Mouse (Mus musculus) liver, embryonic 11.5 days (tissue): ENCODE results near the gene BC053393. TPM values are rescaled to one million over a fixed set of nuclear protein-coding genes. Genes with fewer than 3 reads are reported as not detected.
A peak's percentile ranks its signal among the peaks of the same experiment; 100 is the strongest.

Experiments used
- ATAC-seq: fragments of 200-750 bp; cut with Nextera tagmentation; replicated peaks from 2 replicates; pipeline ENCODE4 v1.8.0; 2017; ENCODE audit warnings: moderate number of reproducible peaks, mild to moderate bottlenecking, moderate TSS enrichment, moderate library complexity; ENCODE audit not compliant: low FRiP score
- DNase-seq: peaks from one replicate; pipeline ENCODE4 v3.0.0-alpha.2; 2017; ENCODE audit warnings: low spot score
- H3K27ac ChIP-seq: fragments of 300-500 bp; sonication (generic); 2 replicates; pipeline ENCODE4 v1.5.1; 2014; ENCODE audit warnings: mild to moderate bottlenecking, low read depth, low read length, control low read depth
- H3K27me3 ChIP-seq: fragments of 300-500 bp; sonication (generic); replicated peaks from 2 replicates; pipeline ENCODE4 v1.6.1; 2014; ENCODE audit warnings: low read length, mixed read lengths; ENCODE audit not compliant: control insufficient read depth, insufficient read depth
- H3K36me3 ChIP-seq: fragments of 300-500 bp; sonication (generic); 2 replicates; pipeline ENCODE4 v1.6.1; 2014; ENCODE audit warnings: mild to moderate bottlenecking, low read length, moderate library complexity, mixed read lengths; ENCODE audit not compliant: control insufficient read depth, insufficient read depth
- H3K4me1 ChIP-seq: fragments of 300-500 bp; sonication (generic); replicated peaks from 2 replicates; pipeline ENCODE4 v1.6.1; 2014; ENCODE audit warnings: low read length, mixed read lengths; ENCODE audit not compliant: control insufficient read depth, insufficient read depth
- H3K4me2 ChIP-seq: fragments of 300-500 bp; sonication (generic); 2 replicates; pipeline ENCODE4 v1.6.1; 2014; ENCODE audit warnings: mild to moderate bottlenecking, control low read depth, moderate library complexity
- H3K4me3 ChIP-seq: fragments of 300-500 bp; sonication (generic); 2 replicates; pipeline ENCODE4 v1.5.1; 2014; ENCODE audit warnings: low read depth, low read length, control low read depth
- H3K9ac ChIP-seq: fragments of 300-500 bp; sonication (generic); 2 replicates; pipeline ENCODE4 v1.6.1; 2014; ENCODE audit warnings: low read depth, low read length, control low read depth
- H3K9me3 ChIP-seq: fragments of 300-500 bp; sonication (generic); 2 replicates; pipeline ENCODE4 v1.6.1; 2016; ENCODE audit warnings: low read length, inconsistent platforms, mixed read lengths; ENCODE audit not compliant: control insufficient read depth
- WGBS: fragments of 180-500 bp; shearing (Covaris S2); extraction: QIAGEN DNeasy Blood & Tissue Kit; methylation state at CpG from one replicate; pipeline ENCODE4 v1.1.7; 2014; 5-methylcytosine and 5-hydroxymethylcytosine counted together
- polyA plus RNA-seq: library from polyadenylated mRNA; unstranded; fragments of >200 nt; fragmentation: Nextera tagmentation; extraction: Ambion mirVana; gene quantifications from 2 replicates; pipeline ENCODE4 v1.2.1, GENCODE M21; 2014

BC053393 gene
- polyA plus RNA-seq, 1 experiment from 2014 or later = not detected

GRCm38 (mm10) chr11:46564671-46565070 is 6.7 kb upstream of the BC053393 start:
- Histone ChIP-seq H3K36me3 (no peaks in the 10 kb centered on the region), H3K27me3 (no peaks in the 10 kb centered on the region), H3K4me2 (no peak overlapping the region), H3K9me3 (no peaks in the 10 kb centered on the region), H3K9ac (no peak overlapping the region), H3K4me3 (no peak overlapping the region), H3K27ac (no peak overlapping the region), H3K4me1 (no peaks in the 10 kb centered on the region)
- ATAC-seq (no peak), DNase-seq (no peak)
- WGBS = 64% methylated on average over 1 of the region's 1 CpGs

GRCm38 (mm10) chr11:46565967-46566366 is 5.4 kb upstream of the BC053393 start:
- H3K27me3 ChIP-seq = no peaks in the 10 kb centered on the region
- ATAC-seq = no peak
- no peak overlapping the region for H3K27ac ChIP-seq
- WGBS = 88% methylated on average over 2 of the region's 2 CpGs
- DNase-seq = no peak
- no peak overlapping the region for H3K4me2 ChIP-seq
- no peaks in the 10 kb centered on the region for H3K4me1 ChIP-seq
- no peaks in the 10 kb centered on the region for H3K36me3 ChIP-seq
- H3K9ac ChIP-seq = no peak overlapping the region
- H3K9me3 ChIP-seq = no peaks in the 10 kb centered on the region
- no peak overlapping the region for H3K4me3 ChIP-seq

DNA sequence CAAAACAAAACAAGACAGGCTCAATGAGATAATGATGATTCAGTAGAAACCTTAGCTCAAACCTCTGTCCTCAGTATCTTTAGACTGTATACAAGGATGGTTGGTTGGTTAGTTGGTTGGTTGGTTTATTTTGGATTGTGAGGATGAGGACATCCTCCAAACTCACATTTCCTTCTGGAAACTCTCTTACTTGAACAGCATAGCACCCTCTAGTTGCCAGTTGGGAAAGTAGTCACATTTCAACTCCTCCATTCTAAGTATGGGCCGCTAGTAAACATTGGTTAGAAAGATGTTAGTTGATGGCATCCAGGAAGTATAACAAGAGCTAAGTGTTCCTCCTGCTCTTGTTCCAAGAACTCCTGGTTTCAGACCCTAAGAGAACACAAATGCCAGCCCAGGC is 2.2 kb upstream of the BC053393 start:
- no peaks in the 10 kb centered on the region for H3K27me3 ChIP-seq
- no peak overlapping the region for H3K4me2 ChIP-seq
- H3K4me3 ChIP-seq = no peak overlapping the region
- no peaks in the 10 kb centered on the region for H3K4me1 ChIP-seq
- H3K36me3 ChIP-seq = no peaks in the 10 kb centered on the region
- WGBS = 83% methylated on average over 1 of the region's 1 CpGs
- ATAC-seq = no peak
- no peak overlapping the region for H3K9ac ChIP-seq
- H3K27ac ChIP-seq = no peak overlapping the region
- no peaks in the 10 kb centered on the region for H3K9me3 ChIP-seq
- no peak for DNase-seq

- H3K4me2 ChIP-seq = no peak overlapping the region
- no peaks in the 10 kb centered on the region for H3K9me3 ChIP-seq
- ATAC-seq (no peak), DNase-seq (no peak)
- H3K4me1 ChIP-seq = no peaks in the 10 kb centered on the region
- H3K27ac ChIP-seq = no peak overlapping the region
- 63% methylated on average over 5 of the region's 5 CpGs for WGBS
- H3K36me3 ChIP-seq = no peaks in the 10 kb centered on the region
- no peak overlapping the region for H3K4me3 ChIP-seq
- H3K9ac ChIP-seq = no peak overlapping the region
- H3K27me3 ChIP-seq = no peaks in the 10 kb centered on the region
These were observed 7.5 kb downstream of the BC053393 start for GRCm38 (mm10) chr11:46578771-46579281.

GRCm38 (mm10) chr11:46580428-46580827 is 9.1 kb downstream of the BC053393 start:
- no peak overlapping the region for H3K27ac ChIP-seq
- DNase-seq = no peak
- no peaks in the 10 kb centered on the region for H3K4me1 ChIP-seq
- H3K9ac ChIP-seq = no peak overlapping the region
- no peak; the same call in 1 of the 2 replicates for ATAC-seq
- no peak overlapping the region for H3K4me3 ChIP-seq
- H3K9me3 ChIP-seq = no peaks in the 10 kb centered on the region
- H3K27me3 ChIP-seq = no peaks in the 10 kb centered on the region
- H3K36me3 ChIP-seq = no peaks in the 10 kb centered on the region
- 60% methylated on average over 3 of the region's 3 CpGs for WGBS
- H3K4me2 ChIP-seq = no peak overlapping the region

DNA sequence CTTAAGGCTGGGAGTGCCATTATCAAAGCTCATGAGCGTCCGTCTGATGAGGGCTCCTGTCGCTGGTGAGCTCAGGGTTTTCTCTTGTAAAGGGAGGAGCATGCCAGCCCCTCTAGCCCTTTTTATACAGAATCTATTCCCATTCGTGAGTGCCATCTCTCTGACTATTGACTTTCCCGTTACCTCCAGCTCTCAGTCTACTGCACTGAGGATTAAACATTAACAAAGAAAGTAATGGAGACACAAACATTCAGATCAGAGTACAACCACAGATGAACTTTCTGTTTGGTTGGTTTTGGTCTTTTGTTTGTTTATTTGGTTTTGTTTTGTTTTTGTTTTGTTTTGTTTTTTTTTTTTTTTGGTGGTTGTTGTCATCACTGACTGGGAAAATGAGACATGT is 11.4 kb downstream of the BC053393 start:
- no peaks in the 10 kb centered on the region for H3K4me1 ChIP-seq
- no peak overlapping the region for H3K4me3 ChIP-seq
- no peak overlapping the region for H3K27ac ChIP-seq
- no peaks in the 10 kb centered on the region for H3K36me3 ChIP-seq
- H3K4me2 ChIP-seq = no peak overlapping the region
- ATAC-seq = peak; percentile 15; the same call in 1 of the 2 replicates
- H3K27me3 ChIP-seq = no peaks in the 10 kb centered on the region
- WGBS = 67% methylated on average over 5 of the region's 5 CpGs
- no peaks in the 10 kb centered on the region for H3K9me3 ChIP-seq
- H3K9ac ChIP-seq = no peak overlapping the region
- no peak for DNase-seq

- H3K4me1 ChIP-seq = no peaks in the 10 kb centered on the region
- 83% methylated on average over 2 of the region's 2 CpGs for WGBS
- no peak for ATAC-seq
These were observed 21.1 kb downstream of the BC053393 start for GRCm38 (mm10) chr11:46592416-46592815.

GRCm38 (mm10) chr11:46619929-46620328 is 48.6 kb downstream of the BC053393 start:
- Histone ChIP-seq H3K4me2 (no peak overlapping the region), H3K4me1 (no peaks in the 10 kb centered on the region), H3K36me3 (no peaks in the 10 kb centered on the region), H3K9me3 (no peaks in the 10 kb centered on the region), H3K9ac (no peak overlapping the region), H3K4me3 (no peak overlapping the region), H3K27me3 (no peaks in the 10 kb centered on the region), H3K27ac (no peak overlapping the region)
- ATAC-seq = no peak
- DNase-seq = no peak
- WGBS = 77% methylated on average over 1 of the region's 1 CpGs

More at GRCm38 (mm10) chr11:46592416-46592815, 21.1 kb downstream of the BC053393 start:
- Histone ChIP-seq H3K4me2 (no peak overlapping the region), H3K4me3 (no peak overlapping the region), H3K27me3 (no peaks in the 10 kb centered on the region), H3K9ac (no peak overlapping the region), H3K9me3 (no peaks in the 10 kb centered on the region), H3K27ac (no peak overlapping the region), H3K36me3 (no peaks in the 10 kb centered on the region)
- DNase-seq = no peak

GRCm38 (mm10) chr11:46620414-46621168 is 49.3 kb downstream of the BC053393 start:
- 68% methylated on average over 7 of the region's 7 CpGs for whole genome bisulfite sequencing
- Histone ChIP-seq H3K9me3 (no peaks in the 10 kb centered on the region), H3K4me1 (no peaks in the 10 kb centered on the region), H3K27ac (no peak overlapping the region), H3K4me3 (no peak overlapping the region), H3K27me3 (no peaks in the 10 kb centered on the region), H3K4me2 (no peak overlapping the region), H3K9ac (no peak overlapping the region), H3K36me3 (no peaks in the 10 kb centered on the region)
- ATAC-seq = no peak
- DNase-seq = no peak
